Mouse (Mus musculus) testis, adult 2 months (tissue): ENCODE data around the gene Gm5294.

Source experiments
- CTCF ChIP-seq: fragments of 200-500 bp; IDR thresholded peaks from 2 replicates; pipeline ENCODE4 v1.5.1; 2012; ENCODE audit warnings: low read depth, mild to moderate bottlenecking, inconsistent platforms, low read length, moderate library complexity; ENCODE audit not compliant: control insufficient read depth, insufficient read depth, insufficient replicate concordance
- POLR2A ChIP-seq: fragments of 200-500 bp; IDR thresholded peaks from 2 replicates; pipeline ENCODE4 v1.6.1; 2012; ENCODE audit warnings: low read depth, mild to moderate bottlenecking, inconsistent platforms, low read length, moderate library complexity; ENCODE audit not compliant: control insufficient read depth

GRCm38 (mm10) chr5:138782697-138783096, 37.2 kb upstream of the Gm5294 start:
- TF ChIP-seq POLR2A (no peak), CTCF (no peak)
